Mouse (Mus musculus): ENCODE results near the gene Sec31a. TPM values are rescaled to one million over a fixed set of nuclear protein-coding genes. Genes with fewer than 3 reads are reported as not detected.
A peak's percentile ranks its signal among the peaks of the same experiment; 100 is the strongest.

Gene Sec31a
- total RNA-seq, 1 experiment = 94.5 TPM

- DNase-seq (ENCODE audit: low read depth, low spot score) = no peak
- peaks cover 26% of the 10 kb centered on the region for H3K36me3 ChIP-seq (ENCODE audit: control insufficient read depth, insufficient read depth, low read length, poor library complexity, severe bottlenecking)
- TF ChIP-seq ZNF384 (IDR thresholded peaks at IDR 0.05; ENCODE audit: low read depth, low read length) (no peak), ZC3H11A (IDR thresholded peaks at IDR 0.05; ENCODE audit: borderline replicate concordance, low read depth, low read length) (no peak), CHD2 (IDR thresholded peaks at IDR 0.05; ENCODE audit: low read depth, low read length) (no peak), MAFK (IDR thresholded peaks at IDR 0.05; ENCODE audit: insufficient read depth, low read depth, low read length) (no peak), HCFC1 (IDR thresholded peaks at IDR 0.05; ENCODE audit: borderline replicate concordance, insufficient read depth, low read length) (no peak)
- peak overlapping the region; percentile 59; the same call in 1 of the 2 replicates for H3K27ac ChIP-seq (ENCODE audit: insufficient read depth, low read depth, low read length, poor library complexity, severe bottlenecking)
- peaks cover 0 to 11% of the 10 kb centered on the region in 2 experiments; a peak in 2 of 4 replicates for H3K4me1 ChIP-seq (ENCODE audit: control insufficient read depth in 2 of 2, insufficient read depth in 2 of 2, low read length in 2 of 2, poor library complexity in 1 of 2)
- no peaks in the 10 kb centered on the region for H3K9me3 ChIP-seq (ENCODE audit: control insufficient read depth, insufficient read depth, low read depth, low read length)
- in situ Hi-C loops (cut with MboI; ENCODE audit: low sequenced_read_pairs in 2 of 2, unreplicated experiment in 2 of 2) = no loop called here
- H3K9ac ChIP-seq (ENCODE audit: insufficient read depth, low read depth, low read length, poor library complexity, severe bottlenecking) = peak overlapping the region; percentile 94
- H3K4me3 ChIP-seq (ENCODE audit: insufficient read depth in 1 of 2, low read depth in 1 of 2, low read length in 2 of 2, poor library complexity in 1 of 2, severe bottlenecking in 1 of 2) = peak overlapping the region; percentile 78 to 92
Measured at GRCm38 (mm10) chr5:100430076-100430390, 14.0 kb upstream of the Sec31a start.

- Histone ChIP-seq H3K4me3 (ENCODE audit: insufficient read depth in 1 of 2, low read depth in 1 of 2, low read length in 2 of 2, poor library complexity in 1 of 2, severe bottlenecking in 1 of 2) (peak overlapping the region; percentile 86 to 92), H3K4me1 (ENCODE audit: control insufficient read depth in 2 of 2, insufficient read depth in 2 of 2, low read length in 2 of 2, poor library complexity in 1 of 2) (peaks cover 0 to 11% of the 10 kb centered on the region in 2 experiments; a peak in 2 of 4 replicates), H3K9ac (ENCODE audit: insufficient read depth, low read depth, low read length, poor library complexity, severe bottlenecking) (peak overlapping the region; percentile 97), H3K36me3 (ENCODE audit: control insufficient read depth, insufficient read depth, low read length, poor library complexity, severe bottlenecking) (peaks cover 31% of the 10 kb centered on the region), H3K9me3 (ENCODE audit: control insufficient read depth, insufficient read depth, low read depth, low read length) (no peaks in the 10 kb centered on the region), H3K27ac (ENCODE audit: insufficient read depth, low read depth, low read length, poor library complexity, severe bottlenecking) (peak overlapping the region; percentile 69)
- in situ Hi-C loops (cut with MboI; ENCODE audit: low sequenced_read_pairs in 2 of 2, unreplicated experiment in 2 of 2) = no loop called here
- peak; percentile 92 for DNase-seq (ENCODE audit: low read depth, low spot score)
- TF ChIP-seq HCFC1 (IDR thresholded peaks at IDR 0.05; ENCODE audit: borderline replicate concordance, insufficient read depth, low read length) = no peak; the same call in 1 of the 2 replicates
- no peak for TF ChIP-seq MAFK (IDR thresholded peaks at IDR 0.05; ENCODE audit: insufficient read depth, low read depth, low read length)
- no peak for TF ChIP-seq ZC3H11A (IDR thresholded peaks at IDR 0.05; ENCODE audit: borderline replicate concordance, low read depth, low read length)
- TF ChIP-seq CHD2 (IDR thresholded peaks at IDR 0.05; ENCODE audit: low read depth, low read length) = peak; percentile 98
- no peak for TF ChIP-seq ZNF384 (IDR thresholded peaks at IDR 0.05; ENCODE audit: low read depth, low read length)
Measured at GRCm38 (mm10) chr5:100429344-100430075, 13.5 kb upstream of the Sec31a start.

- no peaks in the 10 kb centered on the region for H3K9me3 ChIP-seq (ENCODE audit: control insufficient read depth, insufficient read depth, low read depth, low read length)
- H3K9ac ChIP-seq (ENCODE audit: insufficient read depth, low read depth, low read length, poor library complexity, severe bottlenecking) = peak overlapping the region; percentile 97
- peak overlapping the region; percentile 69 for H3K27ac ChIP-seq (ENCODE audit: insufficient read depth, low read depth, low read length, poor library complexity, severe bottlenecking)
- DNase-seq (ENCODE audit: low read depth, low spot score) = no peak
- TF ChIP-seq ZNF384 (IDR thresholded peaks at IDR 0.05; ENCODE audit: low read depth, low read length) (no peak), CHD2 (IDR thresholded peaks at IDR 0.05; ENCODE audit: low read depth, low read length) (no peak), MAFK (IDR thresholded peaks at IDR 0.05; ENCODE audit: insufficient read depth, low read depth, low read length) (no peak), HCFC1 (IDR thresholded peaks at IDR 0.05; ENCODE audit: borderline replicate concordance, insufficient read depth, low read length) (no peak; the same call in 1 of the 2 replicates), ZC3H11A (IDR thresholded peaks at IDR 0.05; ENCODE audit: borderline replicate concordance, low read depth, low read length) (no peak)
- in situ Hi-C loops (cut with MboI; ENCODE audit: low sequenced_read_pairs in 2 of 2, unreplicated experiment in 2 of 2) = no loop called here
- H3K4me1 ChIP-seq (ENCODE audit: control insufficient read depth in 2 of 2, insufficient read depth in 2 of 2, low read length in 2 of 2, poor library complexity in 1 of 2) = peaks cover 0 to 11% of the 10 kb centered on the region in 2 experiments; a peak in 2 of 4 replicates
- peak overlapping the region; percentile 82 to 86 for H3K4me3 ChIP-seq (ENCODE audit: insufficient read depth in 1 of 2, low read depth in 1 of 2, low read length in 2 of 2, poor library complexity in 1 of 2, severe bottlenecking in 1 of 2)
- H3K36me3 ChIP-seq (ENCODE audit: control insufficient read depth, insufficient read depth, low read length, poor library complexity, severe bottlenecking) = peaks cover 35% of the 10 kb centered on the region
Measured at GRCm38 (mm10) chr5:100428734-100429343, 12.8 kb upstream of the Sec31a start.

GRCm38 (mm10) chr5:100428031-100428733 lies 12.1 kb upstream of the Sec31a start:
- Histone ChIP-seq H3K9me3 (ENCODE audit: control insufficient read depth, insufficient read depth, low read depth, low read length) (no peaks in the 10 kb centered on the region), H3K4me1 (ENCODE audit: control insufficient read depth in 2 of 2, insufficient read depth in 2 of 2, low read length in 2 of 2, poor library complexity in 1 of 2) (peaks cover 0 to 11% of the 10 kb centered on the region in 2 experiments; a peak in 2 of 4 replicates), H3K36me3 (ENCODE audit: control insufficient read depth, insufficient read depth, low read length, poor library complexity, severe bottlenecking) (peaks cover 39% of the 10 kb centered on the region), H3K27ac (ENCODE audit: insufficient read depth, low read depth, low read length, poor library complexity, severe bottlenecking) (no peak overlapping the region), H3K9ac (ENCODE audit: insufficient read depth, low read depth, low read length, poor library complexity, severe bottlenecking) (peak overlapping the region; percentile 87), H3K4me3 (ENCODE audit: insufficient read depth in 1 of 2, low read depth in 1 of 2, low read length in 2 of 2, poor library complexity in 1 of 2, severe bottlenecking in 1 of 2) (peak overlapping the region; percentile 82 to 86)
- TF ChIP-seq HCFC1 (IDR thresholded peaks at IDR 0.05; ENCODE audit: borderline replicate concordance, insufficient read depth, low read length) (no peak), MAFK (IDR thresholded peaks at IDR 0.05; ENCODE audit: insufficient read depth, low read depth, low read length) (no peak), ZC3H11A (IDR thresholded peaks at IDR 0.05; ENCODE audit: borderline replicate concordance, low read depth, low read length) (no peak), CHD2 (IDR thresholded peaks at IDR 0.05; ENCODE audit: low read depth, low read length) (no peak), ZNF384 (IDR thresholded peaks at IDR 0.05; ENCODE audit: low read depth, low read length) (no peak)
- in situ Hi-C loops (cut with MboI; ENCODE audit: low sequenced_read_pairs in 2 of 2, unreplicated experiment in 2 of 2) = no loop called here
- no peak for DNase-seq (ENCODE audit: low read depth, low spot score)

Measured in ES-E14 (cell line).